Mouse (Mus musculus): ENCODE measurements around the gene Dhrs9.

Dhrs9 gene

DNA sequence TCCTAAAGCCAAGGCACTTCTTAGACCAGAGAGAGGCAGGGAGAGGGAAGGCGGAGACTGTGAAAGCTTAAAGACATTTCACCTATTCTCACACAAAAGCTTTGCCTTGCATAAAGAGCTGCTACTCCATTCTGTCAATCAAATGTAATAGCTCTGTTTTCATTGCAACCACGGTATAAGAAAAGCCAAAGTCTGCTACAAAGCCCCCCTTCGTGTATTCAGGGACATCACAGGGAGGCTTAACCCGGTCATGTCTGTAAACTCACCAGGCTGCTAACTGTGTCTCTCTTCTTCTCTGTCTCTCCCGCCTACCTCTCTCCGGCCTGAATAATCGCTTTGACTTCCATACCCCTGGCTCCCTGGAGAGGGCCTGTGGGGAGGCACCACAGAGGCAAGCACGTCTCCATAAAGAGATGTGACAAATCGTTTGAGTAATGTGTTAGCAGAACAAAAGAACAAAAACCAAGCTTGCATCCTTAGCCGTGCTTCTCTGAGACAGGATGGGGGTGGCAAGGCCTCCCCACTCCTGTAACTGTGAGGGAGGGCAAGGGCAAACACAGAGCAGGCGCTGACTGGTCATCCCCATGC lies 38.1 kb downstream of the Dhrs9 start:
- peak; percentile 10 for DNase-seq (ENCODE audit: low read depth, low spot score)

DNA sequence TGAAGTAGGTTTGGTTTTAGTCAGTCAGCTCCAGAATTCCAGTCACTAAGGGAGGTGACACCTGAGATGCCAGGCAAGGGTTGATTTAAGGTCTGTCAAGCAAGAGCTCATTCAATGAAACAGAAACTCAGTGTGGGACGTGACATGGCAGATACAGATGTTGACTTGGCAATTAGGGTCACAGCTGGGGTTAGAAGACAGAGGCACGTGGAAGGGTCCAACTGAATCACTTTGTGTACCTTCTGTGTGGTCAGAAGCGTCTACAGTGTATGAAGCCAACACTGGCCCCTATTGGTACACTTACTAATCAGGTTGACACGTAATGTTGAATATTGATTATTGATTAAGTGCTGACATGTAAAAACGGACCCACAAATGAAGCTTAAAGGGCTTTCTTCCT lies 44.6 kb downstream of the Dhrs9 start:
- no peak for DNase-seq (ENCODE audit: low read depth, low spot score)

DNA sequence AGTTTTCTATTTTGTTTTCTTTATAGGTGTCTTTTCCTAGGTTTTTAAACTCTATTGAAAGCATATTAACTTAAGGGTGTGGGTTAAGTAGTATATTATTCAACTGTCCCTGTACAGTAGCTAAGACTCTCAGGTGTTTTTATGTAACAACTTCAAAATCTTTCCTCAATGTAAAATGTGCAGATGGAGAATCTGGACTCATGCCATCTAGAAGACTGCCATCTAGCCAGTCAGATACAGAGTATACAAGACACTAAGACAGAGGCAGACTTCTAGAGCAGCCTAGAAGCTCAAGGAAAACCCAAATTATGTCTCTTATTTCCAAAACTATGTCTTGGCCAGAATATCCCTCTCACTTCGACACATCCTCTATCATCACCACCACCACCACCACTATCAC lies 45.8 kb downstream of the Dhrs9 start:
- peak; percentile 57 for DNase-seq (ENCODE audit: low read depth, low spot score)

DNA sequence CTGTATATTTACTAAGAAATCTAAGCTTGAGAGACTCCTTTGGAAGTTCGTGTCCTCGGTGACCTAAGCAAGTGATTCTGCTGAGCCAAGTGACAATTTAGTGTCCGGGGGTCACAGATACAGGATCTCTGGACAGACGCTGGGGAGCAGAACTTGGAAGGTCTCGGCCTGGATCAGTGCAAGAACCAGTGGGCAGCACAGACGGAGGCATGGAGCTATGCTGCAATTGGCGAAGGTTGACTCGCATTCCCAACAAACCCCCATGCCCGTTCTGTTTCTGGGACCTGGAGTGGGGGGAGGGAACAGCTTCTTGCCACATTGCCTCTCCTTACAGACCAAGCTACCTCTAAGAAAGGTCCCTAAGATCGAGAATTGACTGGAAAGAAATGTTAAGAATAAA lies 46.9 kb downstream of the Dhrs9 start:
- no peak for DNase-seq (ENCODE audit: low read depth, low spot score)

DNA sequence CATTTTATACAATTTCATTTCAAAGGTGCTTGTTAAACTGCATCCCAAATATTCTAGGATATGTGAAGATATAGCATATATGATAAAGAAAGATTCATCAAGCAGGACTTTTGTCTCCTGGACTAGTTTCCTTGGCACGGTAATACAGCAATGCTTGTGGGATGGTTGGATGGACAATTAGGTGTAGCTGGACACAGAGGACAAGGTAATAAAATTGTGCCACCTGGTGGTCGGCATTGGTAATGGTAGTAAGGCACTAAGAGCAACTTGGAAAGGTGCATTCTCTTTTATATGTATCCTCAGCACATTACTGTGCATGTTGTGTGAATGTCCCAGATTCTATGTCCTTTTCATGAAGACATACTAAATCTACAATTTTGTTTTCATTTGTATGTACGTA lies 47.9 kb downstream of the Dhrs9 start:
- DNase-seq (ENCODE audit: low read depth, low spot score) = peak; percentile 83

DNA sequence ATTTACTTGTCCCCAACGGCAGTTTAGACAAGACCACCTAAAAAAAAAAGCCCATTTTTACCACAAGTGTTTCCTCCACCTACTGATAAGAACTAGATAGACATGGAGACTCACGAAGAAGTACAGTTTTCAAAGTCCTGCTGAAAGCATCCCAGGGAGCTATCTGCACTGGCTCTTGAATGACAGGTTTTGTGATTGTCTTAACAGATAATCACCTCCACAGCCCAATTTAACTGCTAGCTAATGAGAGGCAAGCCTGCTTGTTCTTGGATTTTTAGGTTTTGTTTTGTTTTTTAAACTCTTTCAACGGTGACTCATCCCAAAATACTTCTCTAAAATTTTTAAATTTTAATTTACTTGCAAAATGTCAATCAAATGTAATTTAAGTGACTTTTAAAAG lies 61.4 kb downstream of the Dhrs9 start:
- no peak for DNase-seq (ENCODE audit: low read depth, low spot score)

DNA sequence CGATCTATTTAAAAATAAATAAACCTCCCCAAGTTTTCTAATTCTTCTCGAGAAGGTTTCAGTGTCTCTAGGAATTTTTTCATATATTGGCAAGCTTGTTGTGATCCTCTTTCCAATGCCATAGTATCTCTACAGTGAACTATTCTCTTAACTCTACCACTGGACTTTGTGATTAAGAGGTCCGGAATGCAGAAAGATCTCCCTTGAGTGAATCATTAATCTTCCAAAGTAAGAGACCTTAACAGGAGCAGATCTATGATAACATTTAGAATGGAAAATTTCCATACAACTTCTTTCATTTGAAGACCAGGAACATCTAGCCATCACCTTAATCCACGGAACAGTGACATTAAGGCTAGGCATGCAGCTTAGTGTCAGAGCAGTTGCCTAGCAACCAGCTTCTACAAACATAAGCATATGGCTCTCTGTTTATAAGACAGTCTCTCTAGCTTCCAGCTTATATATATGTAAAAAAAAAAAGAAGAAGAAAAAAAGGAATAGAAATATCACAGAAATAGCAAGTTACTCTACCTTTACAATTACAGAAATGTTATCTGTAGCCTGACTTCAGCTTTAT lies 65.7 kb downstream of the Dhrs9 start:
- DNase-seq (ENCODE audit: low read depth, low spot score) = peak; percentile 67

DNA sequence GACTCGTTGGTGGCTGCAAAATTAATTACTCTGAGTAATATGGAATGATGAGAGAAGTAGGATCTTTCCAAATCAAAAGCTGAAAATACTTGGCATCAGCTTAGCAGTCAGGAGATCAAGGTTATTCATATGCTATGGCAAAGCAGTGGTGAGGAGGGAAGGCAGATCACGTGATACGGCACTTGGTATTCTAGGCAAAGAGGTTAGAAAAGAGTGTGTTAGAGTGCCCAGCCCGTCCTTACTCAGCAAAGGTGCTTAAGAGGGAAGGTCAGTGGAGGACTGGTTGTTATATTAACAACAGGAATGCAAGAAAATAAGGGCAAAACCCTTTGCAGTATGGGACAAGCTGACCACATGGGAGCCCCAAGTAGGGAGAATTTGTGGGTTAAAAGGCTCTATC lies 68.3 kb downstream of the Dhrs9 start:
- DNase-seq (ENCODE audit: low read depth, low spot score) = no peak

DNA sequence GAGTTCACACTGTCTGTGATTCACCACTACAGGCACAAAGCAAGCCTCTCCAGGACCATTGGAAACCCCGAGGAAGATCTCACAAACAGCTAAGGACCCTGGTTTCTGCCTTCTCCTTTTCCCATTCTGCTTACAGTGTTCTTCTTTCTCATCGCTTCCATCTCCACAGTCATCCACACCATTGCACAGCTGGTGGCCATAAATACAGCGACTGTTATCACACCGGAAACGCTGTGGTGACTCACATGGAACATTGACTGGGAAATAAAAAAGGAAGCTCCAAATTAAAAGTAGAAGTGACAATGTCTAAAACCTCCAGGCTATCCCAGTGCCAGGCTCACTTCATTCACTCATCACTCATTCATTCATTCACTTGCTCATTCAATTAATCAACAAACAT lies 70.9 kb downstream of the Dhrs9 start:
- DNase-seq (ENCODE audit: low read depth, low spot score) = peak; percentile 64

All from brain, adult 2 months (tissue).